Mouse (Mus musculus): ENCODE data around the gene Galnt5. TPM values are rescaled to one million over a fixed set of nuclear protein-coding genes. Genes with fewer than 3 reads are reported as not detected.

Gene Galnt5
- polyA plus RNA-seq (2015; fragmentation: Nextera tagmentation; extraction: Ambion mirVana) = 1.1 and 1.4 TPM in 2 replicates

DNA sequence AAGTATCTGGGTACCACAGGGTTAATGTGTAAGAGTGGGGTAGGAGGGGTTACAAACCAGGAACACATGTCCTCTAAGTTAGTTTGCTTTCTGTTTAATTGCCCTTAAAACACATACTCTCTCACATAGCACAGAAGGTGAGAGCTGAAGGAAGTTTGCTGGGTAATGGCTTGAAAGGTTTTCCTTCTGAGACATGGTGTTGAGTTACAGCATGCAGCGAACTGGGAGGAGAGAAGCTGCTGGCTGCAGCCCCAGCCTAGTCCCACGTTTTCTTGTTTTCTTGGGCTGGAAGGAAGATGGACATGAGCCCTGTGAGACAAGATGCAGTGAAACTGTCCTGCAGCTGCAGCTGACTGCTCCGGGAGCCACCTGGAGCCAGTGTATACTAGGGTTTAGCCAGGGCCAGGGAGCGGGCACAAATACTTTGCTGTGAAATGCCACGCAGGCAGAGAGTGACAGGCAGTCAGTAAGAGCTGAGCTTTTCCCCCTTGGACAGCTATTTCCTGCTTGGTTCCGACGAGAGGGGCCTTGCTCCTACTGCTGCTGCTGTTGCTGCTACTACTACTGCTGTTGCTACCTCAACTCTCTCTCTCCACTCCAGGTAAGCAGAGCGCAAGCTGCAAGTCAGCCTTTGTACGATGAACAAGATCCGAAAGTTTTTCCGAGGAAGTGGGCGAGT is at the start of gene Galnt5:
Galnt5 (plus strand) TSS at position 133 of the 679 bp plus-strand sequence.

DNA sequence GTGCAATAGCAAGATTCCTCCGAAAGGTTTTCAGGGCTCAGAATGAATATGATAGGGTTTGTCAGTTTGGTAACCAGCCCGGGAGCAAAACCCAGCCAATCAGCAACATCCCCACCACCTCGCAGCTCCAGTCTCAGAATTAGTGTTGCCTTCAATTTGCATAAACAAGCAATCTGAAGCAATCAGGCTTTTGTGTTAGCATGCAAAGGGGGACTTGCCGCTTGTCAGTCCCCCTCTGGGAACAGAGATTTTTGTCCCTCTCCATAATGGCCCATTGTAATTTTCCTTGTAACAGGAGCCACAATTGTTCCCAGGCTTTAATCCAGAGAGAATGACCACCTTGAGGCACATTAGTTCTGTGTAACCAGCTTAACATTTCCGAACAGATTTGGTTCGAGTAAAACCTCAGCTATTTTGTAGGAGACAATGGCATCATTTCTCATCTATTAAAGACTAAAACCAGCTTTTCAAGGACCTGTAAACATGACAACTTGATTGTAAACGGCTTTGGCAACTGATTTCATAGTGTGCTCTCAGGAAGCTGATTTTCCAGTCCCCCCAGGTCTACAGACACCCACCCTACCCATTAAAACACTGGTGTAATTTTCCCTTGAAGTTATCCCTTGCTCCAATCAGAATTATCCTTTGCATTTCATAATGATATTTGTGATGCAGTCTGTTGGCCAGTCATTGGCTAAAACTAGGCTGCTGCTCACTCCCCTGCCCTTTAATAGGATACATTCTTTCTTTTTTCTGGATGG is 55.3 kb downstream of the Galnt5 start, which contains the start of gene Ermn:
Ermn (minus strand) TSS at position 44 of the 761 bp plus-strand sequence.

Other genes starting within 250 kb of the Galnt5 start
- 0.04 TPM in 1 of 2 replicates, not detected in the other for gene Ermn, start 55.0 kb downstream of the Galnt5 start, polyA plus RNA-seq (2015; fragmentation: Nextera tagmentation; extraction: Ambion mirVana)
- 0.53 and 0.99 TPM in 2 replicates for gene Cytip, start 197.6 kb downstream of the Galnt5 start, polyA plus RNA-seq (2015; fragmentation: Nextera tagmentation; extraction: Ambion mirVana)

All from skeletal muscle tissue, postnatal 0 days (tissue).